Mouse (Mus musculus) cerebellum, adult 11-12 months (tissue): ENCODE data around the gene Fmo3.

Source experiments
- DNase-seq: peaks from one replicate; pipeline ENCODE4 v3.0.0; 2022

Gene Fmo3

GRCm38 (mm10) chr1:162984428-162984827 is at the start of gene Fmo3:
Gene Fmo3 (minus strand): TSS chr1:162984528.
- no peak for DNase-seq

GRCm38 (mm10) chr1:163023075-163023474 is 38.7 kb upstream of the Fmo3 start:
- no peak for DNase-seq

GRCm38 (mm10) chr1:163009220-163009619 is 24.9 kb upstream of the Fmo3 start:
- no peak for DNase-seq

- no peak for DNase-seq
These were observed 19.2 kb upstream of the Fmo3 start for GRCm38 (mm10) chr1:163003496-163003895.

- DNase-seq = no peak
These were observed 17.0 kb upstream of the Fmo3 start for GRCm38 (mm10) chr1:163001271-163001829.

GRCm38 (mm10) chr1:162987546-162987945 is 3.2 kb upstream of the Fmo3 start:
- no peak for DNase-seq

- no peak for DNase-seq
These were observed 2.4 kb upstream of the Fmo3 start for GRCm38 (mm10) chr1:162986777-162987176.

- DNase-seq = no peak
These were observed 1.9 kb upstream of the Fmo3 start for GRCm38 (mm10) chr1:162986121-162986748.

GRCm38 (mm10) chr1:162963556-162963955 is 20.8 kb downstream of the Fmo3 start:
- no peak for DNase-seq

- DNase-seq = no peak
These were observed 26.9 kb downstream of the Fmo3 start for GRCm38 (mm10) chr1:162957422-162957821.

- DNase-seq = no peak
These were observed 31.2 kb downstream of the Fmo3 start for GRCm38 (mm10) chr1:162953079-162953478.

- no peak for DNase-seq
These were observed 34.6 kb downstream of the Fmo3 start for GRCm38 (mm10) chr1:162949763-162950162.

GRCm38 (mm10) chr1:162947934-162948333 is 36.4 kb downstream of the Fmo3 start:
- no peak for DNase-seq

- DNase-seq = no peak
These were observed 37.3 kb downstream of the Fmo3 start for GRCm38 (mm10) chr1:162946837-162947558.

GRCm38 (mm10) chr1:162943700-162944099 is 40.6 kb downstream of the Fmo3 start:
- DNase-seq = no peak

GRCm38 (mm10) chr1:162938696-162939351 is 45.5 kb downstream of the Fmo3 start:
- no peak for DNase-seq

- no peak for DNase-seq
These were observed 46.2 kb downstream of the Fmo3 start for GRCm38 (mm10) chr1:162937970-162938695.

- DNase-seq = no peak
These were observed 46.9 kb downstream of the Fmo3 start, which contains the start of gene Fmo6 for GRCm38 (mm10) chr1:162937415-162937814. Gene Fmo6 (minus strand): TSS chr1:162937515.

GRCm38 (mm10) chr1:162934374-162935012 is 49.8 kb downstream of the Fmo3 start:
- DNase-seq = no peak

GRCm38 (mm10) chr1:162932386-162932785 is 51.9 kb downstream of the Fmo3 start:
- DNase-seq = no peak

- no peak for DNase-seq
These were observed 52.4 kb downstream of the Fmo3 start for GRCm38 (mm10) chr1:162931880-162932279.

GRCm38 (mm10) chr1:162931310-162931875 is 52.9 kb downstream of the Fmo3 start:
- DNase-seq = no peak
